Mouse (Mus musculus) frontal cortex, postnatal 10 days (tissue): ENCODE measurements around the gene Gstp1.
A peak's percentile ranks its signal among the peaks of the same experiment; 100 is the strongest.

Source experiments
- DNase-seq, 2 experiments: peaks; one replicate each; pipeline ENCODE4 v3.0.0; 2022; ENCODE audit warnings: low spot score in 2 of 2, mixed read lengths in 1 of 2

Gene Gstp1

DNA sequence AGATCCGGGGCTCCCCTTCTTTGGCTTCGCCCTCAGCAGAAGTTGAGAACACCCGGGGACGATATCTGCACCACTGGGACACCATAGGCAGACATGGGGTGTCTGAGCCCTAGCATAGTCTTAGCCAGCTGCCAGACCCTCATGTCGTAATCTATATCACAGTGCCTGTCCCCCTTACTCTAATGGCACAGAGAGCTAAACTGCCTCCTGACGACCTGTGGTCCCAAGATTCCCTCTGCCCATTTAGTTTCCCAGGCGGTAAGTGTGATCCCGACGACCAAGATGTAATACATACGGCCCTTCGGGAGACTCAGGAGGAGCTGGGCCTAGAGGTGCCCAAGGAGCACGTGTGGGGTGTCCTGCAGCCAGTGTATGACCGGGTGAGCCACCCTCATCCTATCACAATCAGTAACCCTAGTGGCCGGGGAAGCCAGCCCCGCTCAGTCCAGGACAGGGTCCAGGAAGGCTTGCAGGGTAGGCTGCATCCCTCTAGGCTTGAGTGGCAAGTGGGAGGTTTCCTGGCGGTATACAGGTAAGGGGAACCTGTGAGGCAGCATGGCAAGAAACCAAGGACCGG, 36.7 kb downstream of the Gstp1 start:
- DNase-seq: no peak

DNA sequence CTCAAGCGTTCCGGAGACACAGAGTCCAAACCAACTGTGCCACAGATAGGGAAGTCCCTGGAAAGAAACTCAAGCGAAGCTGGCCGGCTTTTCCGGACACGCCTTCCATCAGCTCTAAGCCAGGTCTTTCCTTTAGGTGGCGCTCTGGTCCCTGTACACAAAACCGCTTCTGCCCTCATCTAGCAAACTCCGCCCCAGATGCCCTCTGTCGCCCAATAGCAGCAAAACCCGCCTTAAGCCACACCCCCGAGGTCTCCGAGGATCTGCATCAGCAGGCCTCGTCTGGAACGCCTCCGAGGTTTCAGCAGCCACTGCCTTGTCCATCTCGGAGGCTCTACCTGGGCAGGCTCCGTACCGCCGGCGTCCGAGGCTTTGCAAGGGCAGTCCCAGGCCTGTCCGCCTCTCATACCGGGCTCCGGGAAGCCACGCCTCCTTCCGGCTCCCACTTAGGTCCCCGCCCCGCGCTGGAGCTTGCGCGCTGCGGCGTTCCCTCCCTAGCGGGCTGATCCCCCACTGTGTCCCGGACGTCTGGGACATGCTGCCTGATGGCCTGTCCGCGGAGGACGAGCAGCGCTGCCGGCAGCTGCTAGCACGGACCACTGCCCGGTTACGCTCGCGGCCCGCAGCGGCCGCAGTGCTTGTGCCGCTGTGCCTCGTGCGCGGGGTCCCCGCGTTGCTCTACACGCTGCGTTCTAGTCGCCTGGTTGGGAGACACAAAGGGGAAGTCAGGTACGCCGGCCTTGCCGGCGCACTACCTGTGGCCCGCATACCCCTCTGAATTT, 37.5 kb downstream of the Gstp1 start, which contains the start of the genes Nudt8 and Gm49405:
Gene Nudt8 (plus strand): TSS at position 462 of the 782 bp plus-strand sequence.
Gene Gm49405 (plus strand): TSS at position 508 of the 782 bp plus-strand sequence.
- peak; percentile 91 to 93 for DNase-seq

DNA sequence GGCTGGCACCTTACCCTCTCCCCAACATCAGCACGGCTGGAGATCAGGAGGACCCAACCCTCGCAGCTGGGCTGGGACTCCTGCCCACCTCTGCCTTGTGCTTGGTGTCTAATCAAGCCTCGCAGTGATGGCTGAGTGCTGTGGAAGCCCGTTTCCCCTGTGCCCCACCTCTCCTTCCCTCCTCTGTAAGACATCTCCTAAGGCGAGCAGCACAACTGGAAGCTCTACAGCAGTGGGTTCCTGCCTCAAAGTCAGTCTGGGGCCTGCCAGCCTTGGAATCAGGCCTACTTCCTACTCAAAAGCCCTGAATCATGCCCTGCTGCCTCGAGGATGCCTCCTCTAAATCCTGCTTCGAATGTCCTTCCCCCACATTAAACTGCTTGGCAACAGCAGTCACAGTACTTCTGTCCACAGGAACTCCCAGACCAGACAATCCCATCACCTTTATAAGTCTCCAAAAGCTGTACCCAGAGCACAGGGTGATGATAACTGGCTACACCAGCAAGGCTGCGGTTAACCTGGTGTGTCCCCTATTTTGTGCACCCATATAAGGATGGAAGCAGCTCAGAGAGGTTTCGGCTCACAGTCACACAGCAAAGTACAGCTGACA, 38.6 kb downstream of the Gstp1 start:
- no peak for DNase-seq

DNA sequence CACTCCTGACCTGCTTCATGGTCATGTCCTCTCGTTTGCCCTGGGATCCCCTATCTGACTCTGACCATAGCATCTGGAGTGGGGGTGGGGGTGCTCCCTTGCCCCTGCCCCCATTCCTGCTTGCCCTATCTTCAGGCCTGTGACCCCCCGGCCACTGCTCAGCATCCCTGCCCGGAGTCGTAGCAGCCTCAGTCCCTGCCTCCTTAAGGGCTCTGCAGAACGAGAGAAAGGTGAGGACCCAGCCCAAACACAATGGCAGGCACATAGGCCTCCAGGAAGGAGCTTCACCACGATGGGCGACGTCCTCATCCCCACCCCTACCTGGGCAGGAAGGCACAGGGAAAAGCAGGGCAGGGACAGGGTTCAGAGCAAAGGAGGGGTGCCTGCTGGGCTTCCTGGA, 39.5 kb downstream of the Gstp1 start:
- DNase-seq: no peak

DNA sequence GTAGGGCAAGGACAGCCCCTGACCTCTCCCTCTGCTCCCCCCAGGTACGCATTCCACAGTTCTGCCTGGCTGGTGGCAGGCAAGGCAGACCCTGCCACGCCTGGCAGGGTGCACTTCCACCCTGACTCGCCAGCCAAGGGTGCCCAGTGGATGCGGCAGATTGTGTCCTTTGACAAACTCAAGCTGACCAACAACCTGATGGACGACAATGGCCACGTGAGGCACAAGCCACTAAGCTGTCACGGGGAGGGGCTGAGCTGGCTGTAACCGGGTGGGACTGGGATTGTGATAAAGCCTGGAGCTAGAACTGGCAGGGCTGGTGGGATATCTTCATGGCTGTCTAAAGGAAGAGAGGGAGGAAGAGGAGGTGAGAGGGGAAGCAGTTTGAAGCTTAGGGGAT, 40.6 kb downstream of the Gstp1 start:
- DNase-seq: no peak

DNA sequence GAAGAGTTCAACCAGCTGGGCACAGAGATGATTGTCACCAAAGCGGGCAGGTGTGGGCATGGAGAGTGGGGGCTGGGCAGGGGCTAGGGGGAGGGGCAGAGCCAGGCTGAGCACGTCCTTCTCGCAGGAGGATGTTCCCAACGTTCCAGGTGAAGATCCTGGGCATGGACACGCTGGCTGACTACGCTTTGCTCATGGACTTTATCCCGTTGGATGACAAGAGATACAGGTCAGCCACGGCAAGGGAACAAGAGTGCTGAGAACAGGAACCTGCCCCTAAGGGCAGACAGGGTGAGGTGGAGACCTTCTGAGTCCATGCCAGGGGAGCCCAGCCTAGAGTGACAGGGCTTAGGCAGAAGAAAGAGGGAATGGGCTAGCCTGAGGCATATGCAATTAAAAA, 41.0 kb downstream of the Gstp1 start:
- DNase-seq: no peak

DNA sequence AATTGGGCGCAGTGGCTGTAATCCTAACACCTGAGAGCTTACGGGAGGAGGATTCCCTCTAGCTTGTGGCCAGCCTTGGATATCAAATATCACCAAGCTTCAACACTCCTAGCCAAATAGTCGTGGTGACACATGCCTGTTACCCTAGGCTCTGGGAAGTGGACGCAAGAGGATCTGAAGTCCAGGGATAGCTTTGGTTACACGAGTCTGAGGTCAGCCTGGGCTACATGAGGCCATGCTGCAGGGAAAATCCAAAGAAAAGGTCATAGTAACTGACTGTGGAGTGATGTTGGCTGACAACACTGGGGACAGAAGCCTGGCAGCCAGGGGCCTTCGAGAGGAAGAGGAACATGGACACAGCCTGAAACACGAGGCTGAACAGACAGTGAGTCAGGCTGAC, 41.7 kb downstream of the Gstp1 start:
- no peak for DNase-seq

DNA sequence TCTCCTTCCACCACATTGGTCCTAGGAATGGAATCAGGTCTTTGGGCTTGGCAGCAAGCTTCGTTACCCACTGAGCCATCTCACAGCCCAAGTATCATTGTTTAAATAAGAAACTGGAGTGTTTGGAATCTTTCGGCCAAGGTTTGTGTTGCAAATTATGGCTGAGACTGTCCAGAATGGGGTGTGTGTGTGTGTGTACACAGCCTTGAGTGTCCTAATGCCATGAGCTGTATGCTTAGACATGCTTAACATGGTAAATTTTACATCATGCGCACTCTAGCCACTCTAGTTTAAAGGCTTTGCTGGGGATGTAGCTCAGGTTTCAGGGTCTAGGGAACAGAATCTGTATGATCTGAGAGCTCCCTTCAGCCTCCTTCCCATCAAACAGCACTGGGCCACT, 42.3 kb downstream of the Gstp1 start:
- DNase-seq: no peak

DNA sequence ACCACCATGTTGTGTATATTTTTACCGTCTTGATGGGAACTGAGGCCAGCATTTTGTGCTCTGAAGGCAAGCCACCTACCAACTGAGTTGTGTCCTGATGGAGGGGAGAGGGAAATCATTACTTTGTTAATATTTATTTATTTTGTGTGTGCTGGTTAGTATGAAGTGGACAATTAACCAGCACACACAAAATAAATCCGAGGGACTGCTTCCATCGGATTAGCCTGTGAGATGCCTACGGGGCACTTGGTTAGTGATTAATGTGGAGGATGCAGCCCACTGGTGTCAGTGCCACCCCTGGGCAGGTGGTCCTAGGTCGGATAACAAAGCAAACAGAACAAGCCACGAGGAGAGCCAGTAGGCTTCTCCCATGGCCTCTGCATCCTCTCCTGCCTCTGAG, 42.9 kb downstream of the Gstp1 start:
- no peak for DNase-seq

DNA sequence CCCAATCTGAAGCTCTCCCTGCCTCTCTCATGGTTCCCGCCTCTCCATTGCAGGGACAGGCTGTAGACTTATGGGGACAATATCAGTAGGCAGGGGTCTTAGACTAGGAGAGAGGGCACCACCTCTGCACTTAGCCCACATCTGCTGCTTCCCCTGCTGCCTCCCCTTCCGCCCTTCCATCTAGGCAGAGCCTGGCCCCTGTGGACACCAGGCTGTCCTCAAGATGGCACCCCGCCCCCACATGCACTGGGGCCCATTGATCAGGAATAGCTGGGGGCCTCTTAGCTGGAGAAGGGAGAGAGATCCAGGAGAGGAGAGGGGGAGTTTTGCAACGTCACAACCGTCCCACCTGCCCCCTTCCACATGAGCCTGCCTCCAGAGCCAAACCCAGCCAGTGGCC, 45.4 kb downstream of the Gstp1 start, which contains the start of gene Tbx10:
Gene Tbx10 (plus strand): TSS at position 337 of the 400 bp plus-strand sequence.
- no peak for DNase-seq

DNA sequence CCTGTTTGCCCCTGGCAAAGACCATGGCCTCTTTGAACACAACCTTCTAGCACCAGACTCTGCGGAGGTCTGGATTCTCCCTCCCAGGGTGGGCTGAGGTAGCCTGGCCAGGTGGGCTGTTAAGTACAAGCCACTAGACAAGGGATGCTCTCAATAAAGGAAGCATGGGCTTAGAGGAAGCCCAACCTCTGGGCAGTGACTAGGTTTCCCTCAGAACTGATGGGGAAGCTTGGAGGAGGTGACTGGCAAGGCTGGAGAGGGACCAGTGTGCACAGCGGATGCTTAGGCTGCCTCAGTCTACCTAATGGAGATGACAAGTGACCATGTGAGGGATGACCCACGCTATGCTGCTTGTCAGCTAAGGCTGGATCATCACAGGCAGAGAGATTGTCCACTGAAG, 45.8 kb downstream of the Gstp1 start:
- DNase-seq: no peak

DNA sequence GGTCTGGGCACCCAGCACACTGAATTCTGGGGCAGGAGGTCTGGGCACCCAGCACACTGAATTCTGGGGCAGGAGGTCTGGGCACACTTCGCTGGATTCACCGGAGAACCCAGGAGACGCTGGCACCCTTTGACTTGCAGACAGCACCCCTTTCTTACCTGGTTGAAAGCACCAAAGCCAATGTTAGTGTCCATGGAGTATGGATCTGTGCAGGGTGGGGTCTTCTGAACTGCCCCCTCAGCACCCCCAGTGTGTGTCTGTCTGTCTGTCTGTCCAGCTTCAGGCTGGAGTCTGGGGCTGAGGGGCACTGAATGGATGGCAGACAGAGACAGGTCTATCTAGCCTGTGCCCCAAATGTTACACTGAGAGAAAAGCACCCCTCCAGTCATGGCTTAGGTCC, 46.2 kb downstream of the Gstp1 start:
- no peak for DNase-seq

DNA sequence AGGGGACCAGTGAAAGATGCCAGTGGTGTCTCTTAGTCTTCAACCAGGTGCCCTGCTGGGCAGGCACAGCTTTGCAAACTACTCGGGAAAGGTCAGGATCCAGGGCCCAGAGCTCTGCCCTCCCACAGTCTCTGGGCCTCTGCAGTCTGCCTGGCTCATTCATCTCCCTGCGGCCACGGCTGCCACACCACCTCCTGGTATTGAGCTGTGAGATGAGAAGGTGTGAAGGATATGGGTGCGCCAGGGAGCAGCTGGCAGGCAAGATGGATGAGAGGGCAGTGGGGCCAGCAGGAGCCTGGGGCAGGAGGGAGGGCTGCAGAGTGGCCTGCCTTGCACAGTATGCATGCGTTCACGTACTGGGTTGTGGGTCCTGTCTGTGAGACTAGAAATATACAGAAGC, 47.0 kb downstream of the Gstp1 start:
- DNase-seq: no peak

DNA sequence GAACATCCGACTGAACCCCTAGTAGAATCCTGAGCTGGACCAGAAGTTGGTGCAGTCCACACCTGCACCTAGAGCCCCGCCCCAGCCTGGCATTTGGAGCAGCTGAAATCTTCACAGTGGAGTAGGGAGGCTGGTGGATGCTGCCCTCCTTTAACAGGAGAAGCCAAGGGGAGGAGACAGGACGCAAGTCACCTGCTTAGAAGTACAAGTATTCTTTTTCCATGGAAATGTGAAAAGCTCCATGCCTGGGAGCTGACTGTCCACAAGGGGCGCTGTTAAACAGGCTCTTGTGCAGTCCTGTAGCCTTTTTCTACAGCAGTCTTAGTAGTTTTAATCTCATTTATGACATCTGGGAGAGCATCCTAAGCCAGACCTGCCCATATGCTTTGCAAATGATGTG, 49.0 kb downstream of the Gstp1 start:
- DNase-seq: no peak

DNA sequence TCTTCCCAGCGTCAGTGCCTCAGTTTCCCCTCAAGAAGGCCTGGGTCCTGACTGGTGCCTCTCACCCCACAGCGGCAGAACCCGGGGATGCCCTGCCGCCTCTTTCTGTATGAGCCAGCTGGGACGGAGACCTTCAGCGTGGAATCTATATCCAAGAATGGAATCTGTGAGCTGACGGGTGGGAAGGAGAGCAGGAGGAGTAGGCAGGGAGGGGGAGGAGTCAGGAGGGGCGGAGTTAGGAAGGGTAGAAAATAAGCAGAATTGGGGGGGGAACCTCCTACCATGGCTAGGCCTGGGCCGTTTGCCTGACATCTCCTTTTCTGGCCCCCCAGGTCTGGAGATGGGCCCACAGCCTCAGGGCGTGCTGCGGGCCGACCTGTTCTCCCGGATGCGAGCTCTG, 49.7 kb downstream of the Gstp1 start:
- DNase-seq: no peak

DNA sequence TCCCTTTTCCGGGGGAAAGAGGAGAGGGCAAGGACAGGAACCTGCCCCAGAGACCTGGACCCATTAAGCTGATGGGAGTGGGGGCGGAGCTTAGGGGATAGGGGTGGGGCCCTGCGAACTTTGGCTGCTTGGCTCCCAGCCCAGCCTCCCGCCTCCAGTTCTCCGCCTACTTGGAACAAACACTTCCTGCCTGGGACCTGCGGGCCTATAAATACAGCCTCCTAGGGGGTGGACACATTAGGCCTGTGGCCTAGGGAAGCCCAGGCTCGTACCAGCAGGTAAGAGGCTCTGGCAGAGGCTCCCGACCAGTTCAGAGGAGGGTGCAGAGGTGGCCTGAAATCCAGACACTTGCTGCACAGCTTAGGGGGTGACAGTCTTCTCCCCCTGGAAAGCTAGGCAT, 51.5 kb downstream of the Gstp1 start, which contains the start of gene Acy3:
Gene Acy3 (plus strand): TSS at position 237 of the 400 bp plus-strand sequence.
- peak in 1 of 2 experiments; percentile 45 for DNase-seq
